Comparison of ENCODE assay signal across 8 mouse cellular contexts in the genomic region with DNA sequence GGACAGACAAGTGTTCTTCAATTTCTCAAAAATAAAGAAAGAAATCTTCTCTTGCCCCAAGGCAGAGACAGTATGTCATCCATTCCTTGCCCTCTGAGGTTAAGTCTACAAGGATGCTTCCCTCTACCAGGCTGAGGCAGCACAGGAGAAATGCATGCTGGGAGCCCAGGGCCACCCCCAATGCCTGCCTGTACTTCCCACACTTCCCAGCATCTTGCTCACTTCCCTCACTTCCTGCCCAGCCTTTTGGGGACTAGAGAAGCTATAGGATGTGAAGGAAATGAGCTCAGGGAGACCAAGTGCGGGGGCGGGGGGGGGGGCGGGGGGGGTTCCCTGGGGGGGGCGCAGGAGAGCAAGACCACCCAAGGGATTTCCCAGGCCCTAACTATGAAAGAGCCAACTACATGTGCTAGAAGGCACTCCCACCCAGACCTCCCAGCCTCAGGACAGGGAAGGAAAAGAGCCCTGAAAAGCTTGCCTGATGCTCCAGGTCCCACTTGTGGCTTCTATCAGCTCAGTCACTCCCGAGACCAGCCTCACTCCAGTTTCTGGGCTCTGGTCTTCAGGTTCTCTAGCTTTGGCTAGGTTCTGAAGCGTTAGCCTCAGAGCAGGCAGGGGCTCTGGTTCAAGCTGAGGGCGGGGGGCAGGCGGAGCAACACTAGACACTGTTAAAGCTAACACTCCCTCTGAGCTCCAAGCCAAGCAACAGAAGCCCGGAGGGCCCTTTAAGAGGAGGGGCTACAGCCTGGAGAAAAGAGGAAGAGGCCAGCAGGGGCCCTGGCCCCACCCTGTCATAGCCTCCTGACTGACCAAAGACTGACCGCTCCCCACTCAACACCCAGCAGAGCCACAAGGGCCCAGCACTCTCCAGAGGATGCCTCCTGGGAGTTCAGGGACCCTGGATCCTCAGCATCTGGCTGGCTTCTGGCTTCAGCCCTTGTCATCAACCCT. TPM values are rescaled to one million over a fixed set of nuclear protein-coding genes. Genes with fewer than 3 reads are reported as not detected.
DNase-seq lines count a peak whose midpoint lies in the region; ATAC-seq and TF ChIP-seq lines count a peak whose summit lies in the region.

No protein-coding gene starts in this region.

- H3K9ac ChIP-seq in lung, embryonic 16.5 days (ENCODE audit: low read length) = peak overlapping the region; percentile 70

- H3K27ac ChIP-seq in lung, embryonic 16.5 days (ENCODE audit: low read length) = peak overlapping the region; percentile 91
- peak overlapping the region; percentile 24; the same call in 1 of the 2 replicates for H3K27ac ChIP-seq in olfactory bulb, adult 2 months (ENCODE audit: insufficient read depth, low read depth, low read length)

- H3K4me1 ChIP-seq in lung, embryonic 16.5 days (replicated peaks; ENCODE audit: control insufficient read depth, insufficient read depth, low read length) = peaks cover 12% of the 10 kb centered on the region
- H3K4me1 ChIP-seq in olfactory bulb, adult 2 months (ENCODE audit: control insufficient read depth, insufficient read depth, low read length) = peaks cover 33% of the 10 kb centered on the region

- peak overlapping the region; percentile 58 for H3K4me3 ChIP-seq in lung, embryonic 16.5 days (ENCODE audit: low read length)
- H3K4me3 ChIP-seq in olfactory bulb, adult 2 months (ENCODE audit: insufficient read depth, low read depth, low read length) = peak overlapping the region; percentile 38

- H3K36me3 ChIP-seq in lung, embryonic 16.5 days (ENCODE audit: control insufficient read depth, insufficient read depth, low read length) = no peaks in the 10 kb centered on the region

- peak overlapping the region; percentile 56 for H3K4me2 ChIP-seq in lung, embryonic 16.5 days (ENCODE audit: low read depth, low read length)

- no peak for TF ChIP-seq POLR2A in olfactory bulb, adult 2 months (IDR thresholded peaks at IDR 0.05; ENCODE audit: insufficient read depth, low read depth, low read length)

- TF ChIP-seq CTCF in olfactory bulb, adult 2 months (IDR thresholded peaks at IDR 0.05; ENCODE audit: insufficient read depth, low read depth, low read length) = no peak

- WGBS in lung, embryonic 16.5 days = 7% methylated on average over 7 of the region's 10 CpGs
- 16% methylated on average over 10 of the region's 10 CpGs for WGBS in olfactory bulb, adult 2 months

- no peaks in the 10 kb centered on the region for H3K27me3 ChIP-seq in lung, embryonic 16.5 days (ENCODE audit: control insufficient read depth, insufficient read depth, low read depth, low read length)

- DNase-seq in ES-CJ7 (ENCODE audit: low read depth, low spot score) = peak; percentile 21
- DNase-seq in c-Kit-positive CD71-negative TER-119-negative erythroid progenitor cells, embryonic 14.5 days (ENCODE audit: low read depth) = peak; percentile 61
- peak; percentile 80 for DNase-seq in heart, postnatal 4 days
- DNase-seq in layer of hippocampus, postnatal 10 days (ENCODE audit: low spot score in 2 of 2) = peak; percentile 55 to 58
- DNase-seq in testis, postnatal 14 days (ENCODE audit: low spot score) = peak; percentile 67

- peak; percentile 22; the same call in 1 of the 2 replicates for ATAC-seq in frontal cortex, adult (ENCODE audit: low TSS enrichment)
- ATAC-seq in lung, embryonic 16.5 days (ENCODE audit: low read depth) = peak; percentile 95

- H3K9me3 ChIP-seq in lung, embryonic 16.5 days (ENCODE audit: control insufficient read depth, low read length) = no peaks in the 10 kb centered on the region

RNA-seq across cellular contexts. Expression of a gene that starts 39.5 kb away (rescaled TPM):
- 10 to 100 TPM; 32.8 to 35.2 TPM for total RNA-seq in heart, postnatal 4 days (2021)
- total RNA-seq in layer of hippocampus, postnatal 10 days (2021) = 10 to 100 TPM; 52.3 to 55.6 TPM
- polyA plus RNA-seq in lung, embryonic 16.5 days (2015; fragmentation: Nextera tagmentation; extraction: Ambion mirVana) = 65.1 and 67.0 TPM in 2 replicates
- polyA plus RNA-seq in olfactory bulb, adult 2 months (2012; ENCODE audit: insufficient read depth, insufficient read length, low replicate concordance, missing spikeins) = not detected in 2 replicates

Comparison
In these comparisons a context has a peak if more than half of its experiments do, and no peak if none do; other contexts are left out.
1. Peak in every context shown above with its lines: DNase-seq, ATAC-seq, H3K4me3 ChIP-seq and H3K27ac ChIP-seq.
2. DNase-seq: peak in every context shown above with its lines; median percentile 80 in heart, postnatal 4 days; 67 in testis, postnatal 14 days; 61 in c-Kit-positive CD71-negative TER-119-negative erythroid progenitor cells, embryonic 14.5 days; 56 in layer of hippocampus, postnatal 10 days; 21 in ES-CJ7.